Mouse (Mus musculus) kidney, embryonic 14.5 days (tissue): ENCODE measurements around the gene Cdr1. TPM values are rescaled to one million over a fixed set of nuclear protein-coding genes. Genes with fewer than 3 reads are reported as not detected.

ENCODE experiments used
- microRNA-seq: library from miRNA; unstranded; fragments of <30 nt; microRNA quantifications from one replicate; pipeline ENCODE4, GENCODE M21; 2016
- polyA plus RNA-seq: library from polyadenylated mRNA; unstranded; fragments of >200 nt; fragmentation: Nextera tagmentation; extraction: Ambion mirVana; gene quantifications from 2 replicates; pipeline ENCODE4 v1.2.1, GENCODE M21; 2014

Gene Cdr1
- polyA plus RNA-seq, 1 experiment from 2014 or later, result not detected

Small RNA genes within 50 kb of the gene (microRNA-seq; reads per million reads assigned to microRNA genes)
- not detected for gene Gm24396
